Mouse (Mus musculus) G1E (cell line): ENCODE results near the gene Stx1a. TPM values are rescaled to one million over a fixed set of nuclear protein-coding genes. Genes with fewer than 3 reads are reported as not detected.
A peak's percentile ranks its signal among the peaks of the same experiment; 100 is the strongest.

ENCODE experiments used
- ATAC-seq: 2 replicates; pipeline ENCODE4 v1.8.0; 2016; ENCODE audit warnings: mild to moderate bottlenecking; ENCODE audit not compliant: insufficient number of reproducible peaks, poor library complexity, low FRiP score, severe bottlenecking; ENCODE audit errors: extremely low read depth
- DNase-seq: peaks from one replicate; pipeline ENCODE4 v3.0.0; 2012; ENCODE audit warnings: low spot score
- H3K27me3 ChIP-seq: 2 replicates; pipeline ENCODE4 v1.6.1; 2012; ENCODE audit warnings: mild to moderate bottlenecking, low read length, inconsistent platforms; ENCODE audit not compliant: insufficient read depth
- H3K36me3 ChIP-seq: replicated peaks from 2 replicates; pipeline ENCODE3; 2012; ENCODE audit warnings: mild to moderate bottlenecking, inconsistent platforms
- H3K4me1 ChIP-seq: 2 replicates; pipeline ENCODE4 v1.6.1; 2012; ENCODE audit warnings: low read depth, low read length, inconsistent platforms, mixed read lengths; ENCODE audit not compliant: insufficient read depth
- H3K4me3 ChIP-seq: 2 replicates; pipeline ENCODE4 v1.5.1; 2012; ENCODE audit warnings: low read depth, mild to moderate bottlenecking, inconsistent platforms, low read length, moderate library complexity, mixed read lengths
- H3K9me3 ChIP-seq: replicated peaks from 2 replicates; pipeline ENCODE4 v1.6.1; 2012; ENCODE audit warnings: inconsistent platforms
- CTCF ChIP-seq: IDR thresholded peaks from 2 replicates; pipeline ENCODE4 v1.5.1; 2012; ENCODE audit warnings: low read depth, low read length, inconsistent platforms, mixed read lengths
- GATA1 ChIP-seq: IDR thresholded peaks from 2 replicates; pipeline ENCODE4 v1.6.1; 2012; ENCODE audit warnings: borderline replicate concordance, low read length, inconsistent platforms, mixed read lengths
- GATA2 ChIP-seq: IDR thresholded peaks from 2 replicates; pipeline ENCODE4 v1.6.1; 2012; ENCODE audit warnings: low read depth, low read length, inconsistent platforms, borderline replicate concordance
- POLR2AphosphoS5 ChIP-seq: IDR thresholded peaks from 2 replicates; pipeline ENCODE4 v1.6.1; 2012; ENCODE audit warnings: low read depth, low read length, inconsistent platforms; ENCODE audit not compliant: insufficient replicate concordance
- TAL1 ChIP-seq: conservative IDR thresholded peaks from 2 replicates; pipeline ENCODE4 v1.6.1; 2012; ENCODE audit warnings: low read depth, low read length, inconsistent platforms, mixed read lengths
- polyA plus RNA-seq: library from polyadenylated mRNA; stranded (reverse); fragments of >175 nt; gene quantifications from 2 replicates; pipeline ENCODE4 v1.2.3, GENCODE M21; 2012
- total RNA-seq, 2 experiments: library from RNA; stranded (forward) in 1 of 2; stranded (reverse) in 1 of 2; fragments of 200-1000 nt in 1 of 2; fragments of >200 nt in 1 of 2; fragmentation: Nextera tagmentation in 1 of 2; gene quantifications; 2 replicates each; pipeline ENCODE4 v1.2.3; 2014 to 2017

Gene Stx1a
- total and polyA plus RNA-seq, 3 experiments, result 2.9 to 5.6 (median 4.1) TPM

DNA sequence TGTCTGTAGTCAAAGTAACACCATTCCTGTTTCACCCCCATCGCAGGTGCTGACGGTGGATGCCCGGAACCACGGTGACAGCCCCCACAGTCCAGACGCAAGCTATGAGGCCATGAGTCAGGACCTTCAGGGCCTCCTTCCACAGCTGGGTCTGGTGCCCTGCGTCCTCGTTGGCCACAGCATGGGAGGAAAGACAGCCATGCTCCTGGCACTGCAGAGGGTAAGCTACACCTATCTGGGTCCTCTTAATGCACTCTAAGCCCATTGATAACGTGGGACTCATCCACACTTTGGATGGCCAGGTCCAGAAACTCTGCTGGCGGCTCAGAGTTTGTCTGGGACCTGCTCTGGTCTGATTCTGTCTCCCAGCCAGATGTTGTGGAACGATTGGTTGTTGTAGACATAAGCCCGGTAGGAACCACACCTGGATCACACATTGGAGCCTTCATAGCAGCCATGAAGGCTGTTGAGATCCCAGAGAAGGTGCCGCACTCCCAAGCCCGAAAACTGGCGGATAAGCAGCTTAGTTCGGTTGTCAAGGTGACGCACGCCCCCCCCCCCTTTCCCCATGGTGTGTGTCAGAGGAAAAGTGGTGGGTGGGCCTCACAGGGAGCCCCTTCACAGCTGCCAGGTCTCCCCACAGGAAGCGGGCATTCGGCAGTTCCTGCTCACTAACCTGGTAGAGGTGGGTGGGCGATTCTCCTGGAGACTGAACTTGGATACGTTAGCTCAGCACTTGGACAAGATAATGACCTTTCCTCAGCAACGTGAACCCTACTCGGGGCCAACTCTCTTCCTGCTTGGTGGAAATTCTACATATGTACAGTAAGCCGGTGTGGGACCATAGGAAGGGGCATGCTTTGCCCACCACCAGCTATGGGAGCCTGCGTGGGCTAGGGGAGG is 12.2 kb upstream of the Stx1a start:
- ATAC-seq (no peak), DNase-seq (no peak)
- TF ChIP-seq POLR2AphosphoS5, result no peak
- TF ChIP-seq GATA1, result no peak
- no peak for TF ChIP-seq CTCF
- TF ChIP-seq TAL1, result no peak
- no peak for TF ChIP-seq GATA2
- Histone ChIP-seq H3K4me1 (peaks cover 66% of the 10 kb centered on the region), H3K4me3 (peak overlapping the region; percentile 84), H3K36me3 (peaks cover 41% of the 10 kb centered on the region), H3K27me3 (no peaks in the 10 kb centered on the region), H3K9me3 (no peaks in the 10 kb centered on the region)

DNA sequence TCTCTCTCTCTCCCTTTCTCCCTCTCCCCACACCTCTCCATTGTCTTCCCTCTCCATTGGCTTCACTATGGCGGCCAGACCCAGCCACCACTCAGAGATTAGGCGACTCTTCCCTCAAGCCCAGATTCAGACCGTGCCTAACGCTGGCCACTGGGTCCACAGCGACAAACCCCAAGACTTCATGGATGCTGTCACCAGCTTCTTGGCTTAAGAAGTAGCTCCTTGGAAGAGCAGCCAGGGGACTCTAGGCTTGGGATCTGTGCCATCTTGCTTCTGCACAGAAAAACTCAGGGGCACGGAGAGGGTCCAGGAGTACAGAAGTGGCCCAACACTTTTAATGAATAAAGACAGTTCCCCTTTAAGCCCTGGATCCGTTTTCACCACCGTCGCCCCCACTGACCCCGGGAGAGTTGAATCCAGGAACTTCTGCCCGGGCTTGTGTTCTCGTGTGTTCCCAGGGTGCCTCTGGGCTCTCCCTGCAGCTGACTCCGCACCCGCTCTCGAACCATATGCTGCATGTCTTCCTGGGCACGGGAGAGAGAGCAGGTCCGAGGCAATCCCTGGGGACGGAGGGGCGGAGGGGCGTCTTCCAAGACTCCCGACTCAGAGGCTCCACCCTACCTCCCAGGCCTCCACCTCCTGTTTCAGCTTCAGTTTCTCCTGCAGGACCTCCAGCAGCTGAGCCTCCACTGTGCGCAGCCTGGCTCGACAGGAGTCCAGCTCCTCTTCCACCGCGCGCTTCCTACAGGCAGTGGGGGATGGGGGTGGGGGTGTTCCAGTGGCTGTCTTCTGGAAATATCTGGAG is 11.3 kb upstream of the Stx1a start:
- no peak for TF ChIP-seq POLR2AphosphoS5
- no peak for TF ChIP-seq TAL1
- ATAC-seq (no peak), DNase-seq (no peak)
- H3K27me3 ChIP-seq, result no peaks in the 10 kb centered on the region
- peak overlapping the region; percentile 84; the same call in 1 of the 2 replicates for H3K4me3 ChIP-seq
- H3K4me1 ChIP-seq, result peaks cover 65% of the 10 kb centered on the region
- H3K9me3 ChIP-seq, result no peaks in the 10 kb centered on the region
- peaks cover 41% of the 10 kb centered on the region for H3K36me3 ChIP-seq

DNA sequence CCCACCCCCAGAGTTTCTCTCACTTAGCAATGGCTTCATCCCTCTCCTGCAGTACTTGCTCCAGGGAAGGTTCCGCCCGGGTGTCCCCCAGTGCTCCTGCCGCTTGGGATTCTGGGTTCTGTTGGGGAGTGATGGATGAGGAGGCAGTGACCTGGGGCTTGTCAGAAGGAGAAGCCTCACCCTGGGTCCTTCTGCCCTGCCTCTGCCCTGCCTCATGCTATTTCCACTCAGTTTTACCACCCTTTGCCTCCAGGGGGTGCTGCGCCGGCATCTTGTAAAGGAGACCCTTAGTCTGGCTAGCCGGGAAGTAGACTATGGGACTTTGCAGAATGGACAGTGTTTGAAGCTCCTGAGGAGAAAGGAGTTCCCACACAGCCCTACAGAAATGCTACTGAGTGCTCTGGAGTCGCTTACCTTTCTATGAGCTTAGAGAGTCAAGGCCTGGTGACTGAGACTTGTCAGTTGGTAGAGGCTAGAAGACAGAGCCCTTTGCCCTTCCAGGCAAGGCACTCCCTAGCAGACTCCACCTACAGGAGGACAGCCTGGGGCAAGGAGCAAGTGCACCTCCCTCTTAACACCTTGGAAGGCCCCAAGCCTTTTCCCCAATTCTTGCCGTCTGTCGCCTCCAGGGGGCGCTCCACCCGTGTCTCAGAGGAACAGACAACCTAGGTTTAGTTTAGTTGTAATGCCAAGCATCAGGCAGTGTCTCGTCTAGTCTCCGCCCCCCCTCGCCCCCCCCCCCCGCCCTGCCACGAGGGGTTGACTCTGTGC is 10.4 kb upstream of the Stx1a start:
- ATAC-seq (no peak), DNase-seq (no peak)
- H3K27me3 ChIP-seq, result no peaks in the 10 kb centered on the region
- H3K4me3 ChIP-seq, result no peak overlapping the region
- H3K4me1 ChIP-seq, result peaks cover 60% of the 10 kb centered on the region
- H3K36me3 ChIP-seq, result peaks cover 41% of the 10 kb centered on the region
- peak; percentile 63; the same call in 1 of the 2 replicates for TF ChIP-seq CTCF
- no peak for TF ChIP-seq POLR2AphosphoS5
- TF ChIP-seq TAL1, result no peak
- H3K9me3 ChIP-seq, result no peaks in the 10 kb centered on the region

DNA sequence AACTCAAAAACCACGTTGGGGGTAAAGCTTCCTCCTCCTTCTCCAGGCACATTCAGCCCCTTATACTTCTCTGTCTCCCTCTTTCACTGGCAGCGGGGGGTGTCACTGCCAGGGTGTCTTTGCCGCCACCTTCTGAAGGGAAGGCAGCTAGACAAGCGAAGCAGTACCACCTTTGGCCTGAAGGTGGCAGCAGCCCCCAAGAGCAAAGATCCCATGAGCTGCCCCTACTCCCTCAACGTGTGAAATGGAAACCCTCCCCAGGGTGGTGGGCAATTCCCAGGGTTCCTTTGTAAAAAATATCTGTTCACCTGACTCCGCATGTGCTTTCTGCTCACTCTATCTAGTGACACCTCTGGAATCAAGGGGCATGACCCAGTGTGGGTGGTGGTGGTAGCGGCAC is 7.8 kb upstream of the Stx1a start:
- H3K4me3 ChIP-seq, result no peak overlapping the region
- ATAC-seq (peak; percentile 64), DNase-seq (peak; percentile 57)
- peaks cover 43% of the 10 kb centered on the region for H3K4me1 ChIP-seq
- no peaks in the 10 kb centered on the region for H3K27me3 ChIP-seq
- peaks cover 39% of the 10 kb centered on the region for H3K36me3 ChIP-seq
- H3K9me3 ChIP-seq, result no peaks in the 10 kb centered on the region
- TF ChIP-seq GATA2 (no peak), POLR2AphosphoS5 (no peak), CTCF (peak; percentile 98), GATA1 (no peak)

DNA sequence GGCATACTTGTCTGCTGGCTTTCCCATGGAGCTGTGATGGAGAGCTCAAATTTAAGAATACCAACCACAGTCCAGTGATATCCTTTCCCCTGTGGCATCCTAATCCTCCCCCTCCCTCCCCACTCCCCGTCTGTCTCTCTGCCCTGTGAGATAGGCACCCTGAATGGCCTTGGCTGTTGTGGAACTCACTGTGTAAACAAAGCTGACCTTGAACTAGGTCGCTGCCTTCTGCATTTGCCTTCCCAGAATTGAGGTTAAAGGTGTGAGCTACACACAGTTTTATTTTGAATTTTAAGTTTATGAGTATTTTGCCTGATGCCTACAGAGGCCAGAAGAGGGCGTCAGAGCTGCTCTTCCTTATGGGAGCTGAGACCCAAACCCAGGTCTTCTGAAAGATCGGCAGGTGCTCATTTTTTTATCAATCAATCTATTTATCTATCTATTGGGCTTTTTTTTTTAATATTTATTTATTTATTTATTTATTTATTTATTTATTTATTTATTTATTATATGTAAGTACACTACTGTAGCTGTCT is 7.0 kb upstream of the Stx1a start:
- Histone ChIP-seq H3K4me1 (peaks cover 35% of the 10 kb centered on the region), H3K9me3 (no peaks in the 10 kb centered on the region)
- ATAC-seq, result no peak

More for the DNA sequence above, 7.0 kb upstream of the Stx1a start:
- Histone ChIP-seq H3K36me3 (peaks cover 31% of the 10 kb centered on the region), H3K4me3 (no peak overlapping the region), H3K27me3 (no peaks in the 10 kb centered on the region)
- DNase-seq, result no peak
- TF ChIP-seq TAL1 (no peak), POLR2AphosphoS5 (no peak), GATA2 (no peak), GATA1 (no peak), CTCF (no peak)
